Mouse (Mus musculus): ENCODE data around the gene Retreg2. TPM values are rescaled to one million over a fixed set of nuclear protein-coding genes. Genes with fewer than 3 reads are reported as not detected.

Retreg2 gene
- polyA plus RNA-seq (2017; shearing (Covaris generic)) = 10 to 100 TPM; 17.4 to 31.3 (median 20.3) TPM

- peak; percentile 73 for ATAC-seq
Measured at GRCm38 (mm10) chr1:75142301-75143261, at the start of gene Retreg2, which contains the start of gene Cnppd1. Gene Retreg2 (plus strand): TSS chr1:75142778. Gene Cnppd1 (minus strand): TSS chr1:75142711.

- no peak for ATAC-seq
Measured at GRCm38 (mm10) chr1:75122211-75122610, 20.4 kb upstream of the Retreg2 start.

- peak; percentile 85 for ATAC-seq
Measured at GRCm38 (mm10) chr1:75124346-75125321, 17.9 kb upstream of the Retreg2 start, which contains the start of gene Nhej1. Gene Nhej1 (minus strand): TSS chr1:75125200.

- ATAC-seq = no peak
Measured at GRCm38 (mm10) chr1:75125418-75125817, 17.2 kb upstream of the Retreg2 start.

GRCm38 (mm10) chr1:75128641-75129040 lies 13.9 kb upstream of the Retreg2 start:
- ATAC-seq = no peak

- ATAC-seq = no peak
Measured at GRCm38 (mm10) chr1:75133421-75134207, 9.0 kb upstream of the Retreg2 start, which contains the start of gene Slc23a3. Gene Slc23a3 (minus strand): TSS chr1:75133890.

GRCm38 (mm10) chr1:75136293-75136692 lies 6.3 kb upstream of the Retreg2 start:
- no peak for ATAC-seq

GRCm38 (mm10) chr1:75136730-75137129 lies 5.8 kb upstream of the Retreg2 start:
- no peak for ATAC-seq

GRCm38 (mm10) chr1:75138448-75138847 lies 4.1 kb upstream of the Retreg2 start:
- ATAC-seq = no peak

- no peak for ATAC-seq
Measured at GRCm38 (mm10) chr1:75140601-75141190, 1.9 kb upstream of the Retreg2 start.

- peak; percentile 52 for ATAC-seq
Measured at GRCm38 (mm10) chr1:75141486-75142190, 940 bp upstream of the Retreg2 start.

- ATAC-seq = no peak
Measured at GRCm38 (mm10) chr1:75145589-75145988, 3.0 kb downstream of the Retreg2 start.

- no peak for ATAC-seq
Measured at GRCm38 (mm10) chr1:75147411-75148135, 5.0 kb downstream of the Retreg2 start.

- no peak for ATAC-seq
Measured at GRCm38 (mm10) chr1:75148727-75149126, 6.1 kb downstream of the Retreg2 start.

- no peak for ATAC-seq
Measured at GRCm38 (mm10) chr1:75155837-75156236, 13.3 kb downstream of the Retreg2 start.

GRCm38 (mm10) chr1:75158990-75159389 lies 16.4 kb downstream of the Retreg2 start:
- ATAC-seq = no peak

GRCm38 (mm10) chr1:75159540-75160255 lies 17.1 kb downstream of the Retreg2 start:
- ATAC-seq = no peak

GRCm38 (mm10) chr1:75160256-75160617 lies 17.7 kb downstream of the Retreg2 start:
- no peak for ATAC-seq

- ATAC-seq = peak; percentile 4
Measured at GRCm38 (mm10) chr1:75168093-75168471, 25.5 kb downstream of the Retreg2 start.

Measured in inflammation-experienced regulatory T-cells, adult 6 months (primary cell).